ENCODE assay signal across 25 mouse cellular contexts in genomic region chr17:78993670-78994069, GRCm38 (mm10). TPM values are rescaled to one million over a fixed set of nuclear protein-coding genes. Genes with fewer than 3 reads are reported as not detected.
DNase-seq lines count a peak whose midpoint lies in the region; TF ChIP-seq lines count a peak whose summit lies in the region.
"Had no signal": no experiment of that assay in that cellular context is flagged by ENCODE, and none has a peak within 500 bp of the region (broad histone marks: within the 10 kb centered on the region; RNA-seq: fewer than 3 reads in every experiment).

No protein-coding gene starts in this region.

- peak; percentile 13 for DNase-seq in embryo, embryonic 10.5 days (ENCODE audit: low spot score)
- no peak for DNase-seq in embryo, embryonic 10 days (ENCODE audit: low spot score)
- DNase-seq in layer of hippocampus, adult 11-12 months (ENCODE audit: low spot score): peak; percentile 14
- no peak for DNase-seq in layer of hippocampus, postnatal 25 days (ENCODE audit: extremely low spot score in 1 of 2, low spot score in 1 of 2)
- peak; percentile 60 for DNase-seq in Muller cell, postnatal 12 days (ENCODE audit: inconsistent ontology term)
- DNase-seq in lung, postnatal 10 days: no peak
- no peak for DNase-seq in adrenal gland, adult 8-10 months
- DNase-seq: cerebellum, adult 11 months; cerebellum, postnatal 14 days; embryo, embryonic 11 days; heart, postnatal 4 days; kidney, postnatal 25 days; liver, embryonic 13.5 days; lung, adult 2 months; lung, postnatal 4 days; right cerebral cortex, postnatal 14 days had no signal

- no peak overlapping the region for H3ac ChIP-seq in myocyte (ENCODE audit: control insufficient read depth, insufficient read length)

- peak overlapping the region; percentile 88 for H3K4me2 ChIP-seq in myocyte (ENCODE audit: low read depth)
- H3K4me2 ChIP-seq: embryonic facial prominence, embryonic 13.5 days; hindbrain, embryonic 15.5 days; intestine, embryonic 15.5 days; liver, embryonic 13.5 days; midbrain, embryonic 15.5 days; neural tube, embryonic 15.5 days had no signal

- H3K4me3 ChIP-seq in myocyte: no peak overlapping the region
- H3K4me3 ChIP-seq: embryonic facial prominence, embryonic 13.5 days; erythroblast, embryonic 14.5 days; heart, embryonic 10.5 days; hindbrain, embryonic 15.5 days; intestine, embryonic 15.5 days; liver, embryonic 13.5 days; midbrain, embryonic 15.5 days; neural tube, embryonic 15.5 days had no signal

- TF ChIP-seq POLR2A in myocyte (IDR thresholded peaks at IDR 0.05; ENCODE audit: insufficient read length, low read depth): no peak

- no peaks in the 10 kb centered on the region for H3K27me3 ChIP-seq in myocyte (ENCODE audit: control insufficient read depth, insufficient read depth, insufficient read length)
- H3K27me3 ChIP-seq: embryonic facial prominence, embryonic 13.5 days; hindbrain, embryonic 15.5 days; intestine, embryonic 15.5 days; liver, embryonic 13.5 days; midbrain, embryonic 15.5 days; neural tube, embryonic 15.5 days had no signal

- no peaks in the 10 kb centered on the region for H3K36me3 ChIP-seq in myocyte (ENCODE audit: control insufficient read depth, insufficient read depth)
- H3K36me3 ChIP-seq: embryonic facial prominence, embryonic 13.5 days; hindbrain, embryonic 15.5 days; intestine, embryonic 15.5 days; liver, embryonic 13.5 days; midbrain, embryonic 15.5 days; neural tube, embryonic 15.5 days had no signal

- peaks cover 67% of the 10 kb centered on the region for H3K79me2 ChIP-seq in myocyte (ENCODE audit: control insufficient read depth, insufficient read depth)

TF ChIP-seq in myocyte, 11 proteins besides CTCF, POLR2A, EP300 and RAD21:
- TF ChIP-seq TCF12 (IDR thresholded peaks at IDR 0.05; ENCODE audit: insufficient read depth, poor library complexity, severe bottlenecking): no peak
- no peak for TF ChIP-seq REST (IDR thresholded peaks at IDR 0.05; ENCODE audit: insufficient read depth, insufficient read length)
- no peak for TF ChIP-seq MYOG (IDR thresholded peaks at IDR 0.05; ENCODE audit: control insufficient read depth in 1 of 3, insufficient read depth in 1 of 3, insufficient read length in 2 of 3, low read depth in 2 of 3)
- no peak for TF ChIP-seq SRF (IDR thresholded peaks at IDR 0.05; ENCODE audit: control insufficient read depth, insufficient read length, low read depth)
- no peak for TF ChIP-seq POLR2AphosphoS2 (IDR thresholded peaks at IDR 0.05; ENCODE audit: insufficient read length, low read depth)
- TF ChIP-seq TCF3 (IDR thresholded peaks at IDR 0.05; ENCODE audit: insufficient read length, low read depth): no peak
- TF ChIP-seq MAX (IDR thresholded peaks at IDR 0.05; ENCODE audit: low read depth): no peak
- TF ChIP-seq USF1 (IDR thresholded peaks at IDR 0.05; ENCODE audit: low read depth): no peak
- no peak for TF ChIP-seq CEBPB (IDR thresholded peaks at IDR 0.05; ENCODE audit: insufficient read depth, poor library complexity, severe bottlenecking)
- no peak for TF ChIP-seq MYOD1 (IDR thresholded peaks at IDR 0.05; ENCODE audit: control insufficient read depth in 1 of 3, insufficient read length in 2 of 3, low read depth in 2 of 3)
- no peak for TF ChIP-seq E2F4 (IDR thresholded peaks at IDR 0.05; ENCODE audit: insufficient read depth)

RNA-seq across cellular contexts. Expression of gene Prkd3, which starts 26.9 kb away (rescaled TPM):
- 10 to 100 TPM; 13.1 to 14.7 TPM for total RNA-seq in layer of hippocampus, postnatal 25 days (2021)
- 11.4 TPM for polyA plus RNA-seq in myocyte (2012; fragmentation: generic; extraction: Trizol)
- total RNA-seq in adrenal gland, adult 8-10 months (2022): 10 to 100 TPM; 26.2 to 34.8 (median 30.1) TPM

RNA-seq across cellular contexts. Expression of gene Ndufaf7, which starts 56.7 kb away (rescaled TPM):
- 10 to 100 TPM; 52.7 to 58.2 TPM for total RNA-seq in layer of hippocampus, postnatal 25 days (2021)
- polyA plus RNA-seq in myocyte (2012; fragmentation: generic; extraction: Trizol): 17.9 TPM
- 10 to 100 TPM; 39.9 to 51.8 (median 49.1) TPM for total RNA-seq in adrenal gland, adult 8-10 months (2022)

RNA-seq across cellular contexts. Expression of gene Cebpz, which starts 56.8 kb away (rescaled TPM):
- 10 to 100 TPM; 32.5 to 32.9 TPM for total RNA-seq in layer of hippocampus, postnatal 25 days (2021)
- 9.7 TPM for polyA plus RNA-seq in myocyte (2012; fragmentation: generic; extraction: Trizol)
- total RNA-seq in adrenal gland, adult 8-10 months (2022): 10 to 100 TPM; 43.0 to 49.1 (median 44.5) TPM

RNA-seq across cellular contexts. Expression of gene Qpct, which starts 58.0 kb away (rescaled TPM):
- 10 to 100 TPM; 12.5 to 14.8 TPM for total RNA-seq in layer of hippocampus, postnatal 25 days (2021)
- polyA plus RNA-seq in myocyte (2012; fragmentation: generic; extraction: Trizol): 1.1 TPM
- total RNA-seq in adrenal gland, adult 8-10 months (2022): 1 to 10 TPM; 6.3 to 9.1 (median 7.2) TPM
- total RNA-seq: megakaryocyte-erythroid progenitor cell, adult 5-6 weeks had no signal
- polyA plus RNA-seq: erythroblast, embryonic 14.5 days had no signal

Comparison
In these comparisons a context has a peak if more than half of its experiments do, and no peak if none do; other contexts are left out.
1. DNase-seq: peak in embryo, embryonic 10.5 days (single experiment), layer of hippocampus, adult 11-12 months (single experiment) and Muller cell, postnatal 12 days (single experiment); none in embryo, embryonic 10 days (single experiment), layer of hippocampus, postnatal 25 days (0 of 2), lung, postnatal 10 days (single experiment) and adrenal gland, adult 8-10 months (single experiment).